Mouse (Mus musculus) heart, embryonic 11.5 days (tissue): ENCODE data around the gene Tgfb2. TPM values are rescaled to one million over a fixed set of nuclear protein-coding genes. Genes with fewer than 3 reads are reported as not detected.
A peak's percentile ranks its signal among the peaks of the same experiment; 100 is the strongest.

ENCODE experiments used
- ATAC-seq: fragments of 200-750 bp; cut with Nextera tagmentation; replicated peaks from 2 replicates; pipeline ENCODE4 v1.8.0; 2017; ENCODE audit warnings: moderate library complexity; ENCODE audit not compliant: insufficient number of reproducible peaks, low FRiP score, low TSS enrichment
- H3K27ac ChIP-seq: fragments of 300-500 bp; sonication (generic); 2 replicates; pipeline ENCODE4 v1.5.1; 2014; ENCODE audit warnings: mild to moderate bottlenecking, low read depth, low read length
- H3K27me3 ChIP-seq: fragments of 300-500 bp; sonication (generic); 2 replicates; pipeline ENCODE4 v1.6.1; 2014; ENCODE audit warnings: mild to moderate bottlenecking, low read length, mixed read lengths; ENCODE audit not compliant: control insufficient read depth, insufficient read depth
- H3K36me3 ChIP-seq: fragments of 300-500 bp; sonication (generic); 2 replicates; pipeline ENCODE4 v1.6.1; 2014; ENCODE audit warnings: mild to moderate bottlenecking, low read length, moderate library complexity, mixed read lengths; ENCODE audit not compliant: control insufficient read depth, insufficient read depth
- H3K4me1 ChIP-seq: fragments of 300-500 bp; sonication (generic); 2 replicates; pipeline ENCODE4 v1.6.1; 2014; ENCODE audit warnings: low read length; ENCODE audit not compliant: control insufficient read depth, insufficient read depth
- H3K4me2 ChIP-seq: fragments of 300-500 bp; sonication (generic); 2 replicates; pipeline ENCODE4 v1.6.1; 2014; ENCODE audit warnings: mild to moderate bottlenecking, moderate library complexity
- H3K4me3 ChIP-seq: fragments of 300-500 bp; sonication (generic); 2 replicates; pipeline ENCODE4 v1.5.1; 2014; ENCODE audit warnings: low read depth, low read length
- H3K9ac ChIP-seq: fragments of 300-500 bp; sonication (generic); 2 replicates; pipeline ENCODE4 v1.6.1; 2014; ENCODE audit warnings: mild to moderate bottlenecking, low read depth, low read length, moderate library complexity
- H3K9me3 ChIP-seq: fragments of 300-500 bp; sonication (generic); replicated peaks from 2 replicates; pipeline ENCODE4 v1.6.1; 2016; ENCODE audit warnings: low read length; ENCODE audit not compliant: control insufficient read depth
- WGBS: fragments of 180-500 bp; shearing (Covaris S2); extraction: QIAGEN DNeasy Blood & Tissue Kit; methylation state at CpG from one replicate; pipeline ENCODE4 v1.1.7; 2014; ENCODE audit not compliant: insufficient replicate concordance; 5-methylcytosine and 5-hydroxymethylcytosine counted together
- polyA plus RNA-seq: library from polyadenylated mRNA; unstranded; fragments of >200 nt; fragmentation: Nextera tagmentation; extraction: Ambion mirVana; gene quantifications from 2 replicates; pipeline ENCODE4 v1.2.1, GENCODE M21; 2014

Tgfb2 gene
- 56.5 and 61.4 TPM in 2 replicates for polyA plus RNA-seq

- Histone ChIP-seq H3K9ac (peak within 1 kb of the TSS; percentile 81), H3K27ac (peak within 1 kb of the TSS; percentile 90), H3K9me3 (no peaks in the 10 kb centered on the region), H3K4me2 (peak within 1 kb of the TSS; percentile 91), H3K4me3 (peak within 1 kb of the TSS; percentile 69), H3K27me3 (no peaks in the 10 kb centered on the region), H3K4me1 (peaks cover 7% of the 10 kb centered on the region), H3K36me3 (no peaks in the 10 kb centered on the region)
- ATAC-seq: peak; percentile 32; the same call in 1 of the 2 replicates
- WGBS: under 1% methylated on average over 12 of the region's 12 CpGs
Measured at GRCm38 (mm10) chr1:186705915-186706248, at the start of gene Tgfb2. Gene Tgfb2 (minus strand): TSS chr1:186705989.

- Histone ChIP-seq H3K4me2 (peak overlapping the region; percentile 92), H3K4me1 (peaks cover 13% of the 10 kb centered on the region), H3K36me3 (no peaks in the 10 kb centered on the region), H3K9ac (peak overlapping the region; percentile 96), H3K9me3 (no peaks in the 10 kb centered on the region), H3K27me3 (no peaks in the 10 kb centered on the region), H3K27ac (peak overlapping the region; percentile 42; the same call in 1 of the 2 replicates), H3K4me3 (peak overlapping the region; percentile 91)
- ATAC-seq: 0 out of 2 replicates have a peak, but pooled peaks have one; percentile 49
- 36% methylated on average over 10 of the region's 10 CpGs for WGBS
Measured at GRCm38 (mm10) chr1:186749675-186750283, 44.0 kb upstream of the Tgfb2 start.

GRCm38 (mm10) chr1:186748724-186749653 is 43.2 kb upstream of the Tgfb2 start, which contains the start of gene Rrp15:
Gene Rrp15 (minus strand): TSS chr1:186749358.
- Histone ChIP-seq H3K36me3 (no peaks in the 10 kb centered on the region), H3K9me3 (no peaks in the 10 kb centered on the region), H3K27me3 (no peaks in the 10 kb centered on the region), H3K27ac (peak within 1 kb of the TSS; percentile 42; the same call in 1 of the 2 replicates), H3K9ac (peak within 1 kb of the TSS; percentile 96), H3K4me1 (peaks cover 13% of the 10 kb centered on the region), H3K4me3 (peak within 1 kb of the TSS; percentile 91), H3K4me2 (peak within 1 kb of the TSS; percentile 92)
- peak; percentile 74 for ATAC-seq
- WGBS: under 1% methylated on average over 46 of the region's 46 CpGs

DNA sequence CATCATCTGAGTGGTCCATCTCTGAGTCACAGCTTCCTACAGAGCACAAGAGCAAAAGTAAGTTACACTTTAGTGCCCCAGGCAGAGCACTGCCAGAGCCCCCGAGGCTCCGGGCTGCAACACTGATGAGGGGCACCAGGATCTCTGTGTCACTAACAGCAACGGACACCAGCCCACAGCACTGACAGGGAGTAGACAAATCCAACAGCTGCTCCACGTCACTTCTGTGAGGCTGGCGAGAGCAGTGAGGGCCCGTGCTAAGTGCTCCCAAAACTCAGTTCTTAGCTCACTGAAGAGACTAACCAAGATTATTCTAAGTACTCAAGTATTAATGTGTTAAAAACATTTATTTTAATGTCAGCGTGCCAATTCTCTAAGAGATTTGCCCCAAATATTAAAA is 34.0 kb upstream of the Tgfb2 start:
- no peak overlapping the region for H3K4me2 ChIP-seq
- no peak for ATAC-seq
- no peak overlapping the region for H3K27ac ChIP-seq
- no peak overlapping the region for H3K4me3 ChIP-seq
- 60% methylated on average over 7 of the region's 7 CpGs for WGBS
- H3K9me3 ChIP-seq: no peaks in the 10 kb centered on the region
- 0 out of 2 replicates have a peak overlapping the region, but pooled peaks have one; percentile 10 for H3K9ac ChIP-seq
- peaks cover 14% of the 10 kb centered on the region for H3K36me3 ChIP-seq
- H3K4me1 ChIP-seq: peaks cover 7% of the 10 kb centered on the region; the same call in 1 of the 2 replicates
- no peaks in the 10 kb centered on the region for H3K27me3 ChIP-seq

DNA sequence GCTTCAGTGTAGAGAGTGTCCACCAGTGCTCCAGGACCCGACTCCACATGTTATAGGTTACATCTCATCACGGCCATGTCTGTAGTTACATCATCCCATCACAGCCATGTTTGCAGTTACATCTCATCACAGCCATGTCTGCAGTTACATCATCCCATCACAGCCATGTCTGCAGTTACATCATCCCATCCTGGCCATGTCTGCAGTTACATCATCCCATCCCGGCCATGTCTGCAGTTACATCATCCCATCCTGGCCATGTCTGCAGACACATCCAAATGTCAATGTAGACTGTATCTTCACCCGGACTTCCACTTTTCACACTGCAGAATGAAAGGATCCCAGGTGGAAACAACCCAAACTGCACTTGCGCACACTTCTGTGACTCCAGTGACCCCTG is 29.7 kb upstream of the Tgfb2 start:
- peaks cover 14% of the 10 kb centered on the region for H3K36me3 ChIP-seq

DNA sequence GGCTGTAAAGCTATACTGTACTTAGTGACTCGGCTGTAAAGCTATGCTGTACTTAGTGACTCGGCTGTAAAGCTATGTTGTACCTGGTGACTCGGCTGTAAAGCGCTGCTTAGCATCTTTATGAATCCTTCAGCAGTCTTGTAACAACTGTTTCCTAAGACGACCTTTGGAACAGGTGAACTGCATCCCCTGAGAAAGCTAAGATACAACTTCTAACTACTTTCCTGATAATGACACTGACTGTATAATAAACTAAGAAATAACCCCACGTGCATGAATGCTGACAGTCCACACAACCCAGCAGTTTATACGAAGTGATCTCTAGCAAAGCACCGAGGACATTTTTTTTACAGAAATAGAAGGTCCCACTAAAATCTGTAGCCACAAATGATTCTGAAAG is 27.3 kb upstream of the Tgfb2 start:
- H3K27me3 ChIP-seq: no peaks in the 10 kb centered on the region
- H3K4me2 ChIP-seq: no peak overlapping the region
- H3K4me1 ChIP-seq: no peaks in the 10 kb centered on the region
- peaks cover 11% of the 10 kb centered on the region for H3K36me3 ChIP-seq
- no peak overlapping the region for H3K27ac ChIP-seq
- H3K9ac ChIP-seq: no peak overlapping the region
- ATAC-seq: no peak
- 87% methylated on average over 8 of the region's 8 CpGs for WGBS
- no peak overlapping the region for H3K4me3 ChIP-seq
- H3K9me3 ChIP-seq: no peaks in the 10 kb centered on the region

More for the DNA sequence above, 29.7 kb upstream of the Tgfb2 start:
- Histone ChIP-seq H3K4me1 (no peaks in the 10 kb centered on the region), H3K27me3 (no peaks in the 10 kb centered on the region), H3K4me3 (no peak overlapping the region), H3K4me2 (no peak overlapping the region), H3K27ac (no peak overlapping the region), H3K9ac (no peak overlapping the region), H3K9me3 (no peaks in the 10 kb centered on the region)
- WGBS: 88% methylated on average over 5 of the region's 5 CpGs
- no peak for ATAC-seq

- Histone ChIP-seq H3K27me3 (no peaks in the 10 kb centered on the region), H3K4me3 (no peak overlapping the region), H3K4me2 (no peak overlapping the region), H3K9ac (no peak overlapping the region), H3K9me3 (no peaks in the 10 kb centered on the region), H3K4me1 (no peaks in the 10 kb centered on the region), H3K36me3 (no peaks in the 10 kb centered on the region; the same call in 1 of the 2 replicates), H3K27ac (no peak overlapping the region)
- no peak for ATAC-seq
- WGBS: 70% methylated on average over 4 of the region's 4 CpGs
Measured at GRCm38 (mm10) chr1:186728778-186729177, 23.0 kb upstream of the Tgfb2 start.

- WGBS: 91% methylated on average over 7 of the region's 7 CpGs
- Histone ChIP-seq H3K4me1 (no peaks in the 10 kb centered on the region), H3K9ac (no peak overlapping the region), H3K36me3 (peaks cover 2% of the 10 kb centered on the region), H3K27me3 (no peaks in the 10 kb centered on the region), H3K4me2 (no peak overlapping the region), H3K27ac (no peak overlapping the region), H3K4me3 (no peak overlapping the region), H3K9me3 (no peaks in the 10 kb centered on the region)
- no peak for ATAC-seq
Measured at GRCm38 (mm10) chr1:186726117-186726516, 20.3 kb upstream of the Tgfb2 start.
